Mouse (Mus musculus) NIH3T3 (cell line): ENCODE results near the gene Gpx6.
A peak's percentile ranks its signal among the peaks of the same experiment; 100 is the strongest.

ENCODE experiments used
- DNase-seq: peaks from one replicate; pipeline ENCODE4 v3.0.0-alpha.2; 2012; ENCODE audit warnings: low read depth

Gene Gpx6

GRCm38 (mm10) chr13:21311926-21312325 lies at the start of gene Gpx6:
Gene Gpx6, plus strand, starts transcription at chr13:21312125.
- DNase-seq = no peak

- no peak for DNase-seq
Measured at GRCm38 (mm10) chr13:21262787-21263461, 49.0 kb upstream of the Gpx6 start.

GRCm38 (mm10) chr13:21263910-21264309 lies 48.0 kb upstream of the Gpx6 start:
- DNase-seq = no peak

GRCm38 (mm10) chr13:21264366-21264765 lies 47.6 kb upstream of the Gpx6 start:
- no peak for DNase-seq

GRCm38 (mm10) chr13:21265736-21266135 lies 46.2 kb upstream of the Gpx6 start:
- DNase-seq = no peak

GRCm38 (mm10) chr13:21267541-21267940 lies 44.4 kb upstream of the Gpx6 start:
- no peak for DNase-seq

GRCm38 (mm10) chr13:21268262-21268661 lies 43.7 kb upstream of the Gpx6 start:
- peak; percentile 5 for DNase-seq

GRCm38 (mm10) chr13:21275021-21275814 lies 36.7 kb upstream of the Gpx6 start:
- peak; percentile 73 for DNase-seq

- DNase-seq = peak; percentile 86
Measured at GRCm38 (mm10) chr13:21275815-21276550, 35.9 kb upstream of the Gpx6 start.

- no peak for DNase-seq
Measured at GRCm38 (mm10) chr13:21276551-21276950, 35.4 kb upstream of the Gpx6 start.

GRCm38 (mm10) chr13:21279076-21279475 lies 32.8 kb upstream of the Gpx6 start:
- DNase-seq = peak; percentile 3

- peak; percentile 92 for DNase-seq
Measured at GRCm38 (mm10) chr13:21279559-21279958, 32.4 kb upstream of the Gpx6 start.

GRCm38 (mm10) chr13:21292631-21293030 lies 19.3 kb upstream of the Gpx6 start, which contains the start of gene Gpx5:
Gene Gpx5, minus strand, starts transcription at chr13:21292731.
- no peak for DNase-seq

- DNase-seq = no peak
Measured at GRCm38 (mm10) chr13:21298557-21298956, 13.4 kb upstream of the Gpx6 start.

GRCm38 (mm10) chr13:21304483-21305066 lies 7.3 kb upstream of the Gpx6 start:
- DNase-seq = no peak

GRCm38 (mm10) chr13:21309788-21310187 lies 2.1 kb upstream of the Gpx6 start:
- peak; percentile 21 for DNase-seq

- DNase-seq = no peak
Measured at GRCm38 (mm10) chr13:21312854-21313253, 929 bp downstream of the Gpx6 start.

GRCm38 (mm10) chr13:21313903-21314302 lies 2.0 kb downstream of the Gpx6 start:
- DNase-seq = no peak

GRCm38 (mm10) chr13:21320262-21320661 lies 8.3 kb downstream of the Gpx6 start:
- DNase-seq = no peak

- no peak for DNase-seq
Measured at GRCm38 (mm10) chr13:21321890-21322494, 10.1 kb downstream of the Gpx6 start.

GRCm38 (mm10) chr13:21322509-21323375 lies 10.8 kb downstream of the Gpx6 start:
- peak; percentile 2 for DNase-seq
